Mouse (Mus musculus): Measurements from ENCODE around the gene Gm13277. TPM values are rescaled to one million over a fixed set of nuclear protein-coding genes. Genes with fewer than 3 reads are reported as not detected.
"Not testable (repeated sequence)": the region's sequence is repeated elsewhere in the genome, so short reads cannot be mapped to it uniquely, and the experiment has no call there.

Gm13277 gene
- polyA plus RNA-seq, 2 experiments = not detected

DNA sequence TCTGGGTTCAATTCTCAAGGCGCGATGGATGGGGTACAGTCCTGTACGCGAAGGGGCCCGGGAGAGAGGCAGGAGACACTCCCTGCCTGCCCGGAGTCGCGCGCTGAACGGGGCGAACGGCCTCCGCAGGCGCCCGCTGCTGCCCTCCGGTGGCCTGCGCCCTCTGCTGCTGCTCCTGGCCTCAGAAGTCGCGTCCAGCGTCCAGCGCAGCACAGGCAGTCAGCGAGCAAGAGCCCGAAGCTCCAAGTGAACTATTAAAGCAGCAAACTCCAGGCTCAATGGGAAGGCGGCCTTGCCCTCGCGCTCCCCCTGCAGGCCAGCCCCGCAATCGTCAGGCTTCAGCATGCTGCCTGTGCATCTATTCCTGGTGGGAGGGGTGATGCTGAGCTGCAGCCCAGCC lies 28.0 kb upstream of the Gm13277 start:
- peak; percentile 57; the same call in 1 of the 2 replicates for TF ChIP-seq POLR2A (IDR thresholded peaks at IDR 0.05; ENCODE audit: borderline replicate concordance, extremely low read depth, insufficient read depth, insufficient read length)
- ATAC-seq (ENCODE audit: low FRiP score, low read depth); H3K27ac ChIP-seq (replicated peaks; ENCODE audit: low read depth, low read length); H3K9ac ChIP-seq (ENCODE audit: low read depth, low read length, severe bottlenecking); H3K36me3 ChIP-seq (ENCODE audit: control insufficient read depth, insufficient read depth, low read length); H3K4me1 ChIP-seq (ENCODE audit: control insufficient read depth, insufficient read depth, low read length); H3K9me3 ChIP-seq (ENCODE audit: control insufficient read depth, low read length); H3K27me3 ChIP-seq (ENCODE audit: control insufficient read depth, insufficient read depth, low read length): not testable (repeated sequence)
- peak overlapping the region; percentile 37; the same call in 1 of the 2 replicates for H3K4me2 ChIP-seq (replicated peaks; ENCODE audit: low read depth, low read length, severe bottlenecking)
- WGBS = 4% methylated on average over 12 of the region's 28 CpGs
- H3K4me3 ChIP-seq (replicated peaks; ENCODE audit: low read length) = peak overlapping the region; percentile 31
- DNase-seq (ENCODE audit: low spot score) = peak; percentile 68

DNA sequence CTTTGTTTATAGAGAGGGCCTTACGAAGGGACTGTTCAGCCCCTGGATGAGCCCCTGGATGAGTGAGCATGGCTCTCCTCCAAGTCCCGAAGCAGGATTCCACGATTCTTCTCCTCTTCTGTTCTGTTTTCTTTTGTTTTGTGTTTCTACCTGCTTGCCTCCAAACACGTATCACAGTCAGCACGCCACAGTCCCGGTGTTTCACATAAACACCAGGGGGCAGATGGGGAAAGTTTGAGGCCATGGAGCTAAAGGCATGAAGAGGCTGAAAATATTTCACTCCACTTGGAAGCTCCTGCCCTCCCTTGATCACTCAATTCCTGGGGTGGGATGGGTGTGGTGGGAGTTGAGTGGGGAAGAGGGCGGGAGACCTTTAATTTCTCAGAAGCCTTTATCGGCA lies 26.7 kb upstream of the Gm13277 start:
- H3K27me3 ChIP-seq (ENCODE audit: control insufficient read depth, insufficient read depth, low read length); H3K27ac ChIP-seq (replicated peaks; ENCODE audit: low read depth, low read length); H3K4me1 ChIP-seq (ENCODE audit: control insufficient read depth, insufficient read depth, low read length); H3K4me3 ChIP-seq (replicated peaks; ENCODE audit: low read length); H3K9me3 ChIP-seq (ENCODE audit: control insufficient read depth, low read length); H3K9ac ChIP-seq (ENCODE audit: low read depth, low read length, severe bottlenecking); H3K4me2 ChIP-seq (replicated peaks; ENCODE audit: low read depth, low read length, severe bottlenecking); DNase-seq (ENCODE audit: low spot score); ATAC-seq (ENCODE audit: low FRiP score, low read depth); H3K36me3 ChIP-seq (ENCODE audit: control insufficient read depth, insufficient read depth, low read length): not testable (repeated sequence)
- 62% methylated on average over 6 of the region's 8 CpGs for WGBS

DNA sequence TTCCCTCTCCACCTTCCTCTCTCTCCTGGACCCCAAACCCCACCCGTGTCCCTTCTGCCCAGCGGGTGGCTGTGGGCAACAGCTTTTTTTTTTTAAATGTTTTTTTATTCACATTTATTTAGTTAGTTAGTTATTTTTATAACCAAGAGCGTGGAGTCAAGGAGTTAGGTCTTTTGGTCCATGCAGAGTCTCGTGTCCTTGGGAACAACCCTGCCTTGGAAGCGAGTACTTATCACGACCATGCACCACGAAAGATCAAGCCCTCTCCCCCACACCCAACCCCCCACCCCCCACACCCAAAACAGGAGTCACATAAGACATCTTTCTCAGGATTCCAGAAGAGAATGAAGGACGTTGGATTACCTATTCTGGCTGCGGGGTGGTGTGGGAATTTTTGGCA lies 26.1 kb upstream of the Gm13277 start:
- not testable (repeated sequence) for H3K9ac ChIP-seq (ENCODE audit: low read depth, low read length, severe bottlenecking); ATAC-seq (ENCODE audit: low FRiP score, low read depth); H3K4me1 ChIP-seq (ENCODE audit: control insufficient read depth, insufficient read depth, low read length); H3K9me3 ChIP-seq (ENCODE audit: control insufficient read depth, low read length); DNase-seq (ENCODE audit: low spot score); H3K36me3 ChIP-seq (ENCODE audit: control insufficient read depth, insufficient read depth, low read length); H3K4me3 ChIP-seq (replicated peaks; ENCODE audit: low read length); H3K4me2 ChIP-seq (replicated peaks; ENCODE audit: low read depth, low read length, severe bottlenecking); H3K27ac ChIP-seq (replicated peaks; ENCODE audit: low read depth, low read length); H3K27me3 ChIP-seq (ENCODE audit: control insufficient read depth, insufficient read depth, low read length)
- 75% methylated on average over 8 of the region's 9 CpGs for WGBS

DNA sequence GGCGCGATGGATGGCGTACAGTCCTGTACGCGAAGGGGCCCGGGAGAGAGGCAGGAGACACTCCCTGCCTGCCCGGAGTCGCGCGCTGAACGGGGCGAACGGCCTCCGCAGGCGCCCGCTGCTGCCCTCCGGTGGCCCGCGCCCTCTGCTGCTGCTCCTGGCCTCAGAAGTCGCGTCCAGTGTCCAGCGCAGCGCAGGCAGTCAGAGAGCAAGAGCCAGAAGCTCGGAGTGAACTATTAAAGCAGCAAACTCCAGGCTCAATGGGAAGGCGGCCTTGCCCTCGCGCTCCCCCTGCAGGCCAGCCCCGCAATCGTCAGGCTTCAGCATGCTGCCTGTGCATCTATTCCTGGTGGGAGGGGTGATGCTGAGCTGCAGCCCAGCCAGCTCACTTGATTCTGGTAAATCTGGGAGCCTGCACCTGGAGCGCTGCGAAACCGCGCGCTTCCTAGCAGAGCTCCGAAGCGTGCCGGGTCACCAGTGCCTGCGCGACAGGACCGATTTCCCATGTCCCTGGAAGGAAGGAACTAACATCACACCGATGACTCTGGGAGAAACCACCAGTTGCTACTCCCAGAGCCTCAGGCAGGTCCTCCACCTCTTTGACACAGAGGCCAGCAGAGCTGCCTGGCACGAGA lies 24.9 kb upstream of the Gm13277 start:
- not testable (repeated sequence) for H3K36me3 ChIP-seq (ENCODE audit: control insufficient read depth, insufficient read depth, low read length); H3K4me1 ChIP-seq (ENCODE audit: control insufficient read depth, insufficient read depth, low read length); H3K9me3 ChIP-seq (ENCODE audit: control insufficient read depth, low read length); H3K27me3 ChIP-seq (ENCODE audit: control insufficient read depth, insufficient read depth, low read length); ATAC-seq (ENCODE audit: low FRiP score, low read depth); H3K27ac ChIP-seq (replicated peaks; ENCODE audit: low read depth, low read length)
- 0 out of 2 replicates have a peak, but pooled peaks have one; percentile 32 for TF ChIP-seq POLR2A (IDR thresholded peaks at IDR 0.05; ENCODE audit: borderline replicate concordance, extremely low read depth, insufficient read depth, insufficient read length)
- Histone ChIP-seq H3K4me3 (replicated peaks; ENCODE audit: low read length) (peak overlapping the region; percentile 33), H3K4me2 (replicated peaks; ENCODE audit: low read depth, low read length, severe bottlenecking) (peak overlapping the region; percentile 39), H3K9ac (ENCODE audit: low read depth, low read length, severe bottlenecking) (peak overlapping the region; percentile 28; the same call in 1 of the 2 replicates)
- 7% methylated on average over 19 of the region's 42 CpGs for WGBS
- DNase-seq (ENCODE audit: low spot score) = peak; percentile 59

DNA sequence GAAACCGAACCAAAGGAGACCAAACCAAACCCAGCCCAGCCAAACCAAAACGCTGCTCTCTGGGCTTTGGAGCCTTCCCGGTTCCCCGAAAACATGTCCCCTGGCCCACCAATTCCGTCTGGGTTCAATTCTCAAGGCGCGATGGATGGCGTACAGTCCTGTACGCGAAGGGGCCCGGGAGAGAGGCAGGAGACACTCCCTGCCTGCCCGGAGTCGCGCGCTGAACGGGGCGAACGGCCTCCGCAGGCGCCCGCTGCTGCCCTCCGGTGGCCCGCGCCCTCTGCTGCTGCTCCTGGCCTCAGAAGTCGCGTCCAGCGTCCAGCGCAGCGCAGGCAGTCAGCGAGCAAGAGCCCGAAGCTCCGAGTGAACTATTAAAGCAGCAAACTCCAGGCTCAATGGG lies 14.9 kb upstream of the Gm13277 start, which contains the start of gene Gm13290:
Gm13290 (plus strand) TSS at position 301 of the 400 bp plus-strand sequence.
- ATAC-seq (ENCODE audit: low FRiP score, low read depth); H3K9ac ChIP-seq (ENCODE audit: low read depth, low read length, severe bottlenecking); H3K4me1 ChIP-seq (ENCODE audit: control insufficient read depth, insufficient read depth, low read length); H3K36me3 ChIP-seq (ENCODE audit: control insufficient read depth, insufficient read depth, low read length); H3K9me3 ChIP-seq (ENCODE audit: control insufficient read depth, low read length); H3K4me3 ChIP-seq (replicated peaks; ENCODE audit: low read length); H3K27me3 ChIP-seq (ENCODE audit: control insufficient read depth, insufficient read depth, low read length); DNase-seq (ENCODE audit: low spot score); H3K4me2 ChIP-seq (replicated peaks; ENCODE audit: low read depth, low read length, severe bottlenecking); H3K27ac ChIP-seq (replicated peaks; ENCODE audit: low read depth, low read length): not testable (repeated sequence)
- no CpG with 5 or more reads among the region's 32 CpGs for WGBS

DNA sequence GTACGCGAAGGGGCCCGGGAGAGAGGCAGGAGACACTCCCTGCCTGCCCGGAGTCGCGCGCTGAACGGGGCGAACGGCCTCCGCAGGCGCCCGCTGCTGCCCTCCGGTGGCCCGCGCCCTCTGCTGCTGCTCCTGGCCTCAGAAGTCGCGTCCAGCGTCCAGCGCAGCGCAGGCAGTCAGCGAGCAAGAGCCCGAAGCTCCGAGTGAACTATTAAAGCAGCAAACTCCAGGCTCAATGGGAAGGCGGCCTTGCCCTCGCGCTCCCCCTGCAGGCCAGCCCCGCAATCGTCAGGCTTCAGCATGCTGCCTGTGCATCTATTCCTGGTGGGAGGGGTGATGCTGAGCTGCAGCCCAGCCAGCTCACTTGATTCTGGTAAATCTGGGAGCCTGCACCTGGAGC lies 11.8 kb upstream of the Gm13277 start, which contains the start of gene Gm13289:
Gm13289 (plus strand) TSS at position 301 of the 400 bp plus-strand sequence.
- H3K4me2 ChIP-seq (replicated peaks; ENCODE audit: low read depth, low read length, severe bottlenecking); H3K9me3 ChIP-seq (ENCODE audit: control insufficient read depth, low read length); H3K27me3 ChIP-seq (ENCODE audit: control insufficient read depth, insufficient read depth, low read length); H3K4me1 ChIP-seq (ENCODE audit: control insufficient read depth, insufficient read depth, low read length); H3K4me3 ChIP-seq (replicated peaks; ENCODE audit: low read length); H3K27ac ChIP-seq (replicated peaks; ENCODE audit: low read depth, low read length); H3K9ac ChIP-seq (ENCODE audit: low read depth, low read length, severe bottlenecking); H3K36me3 ChIP-seq (ENCODE audit: control insufficient read depth, insufficient read depth, low read length); ATAC-seq (ENCODE audit: low FRiP score, low read depth); DNase-seq (ENCODE audit: low spot score): not testable (repeated sequence)
- no CpG with 5 or more reads among the region's 29 CpGs for WGBS

DNA sequence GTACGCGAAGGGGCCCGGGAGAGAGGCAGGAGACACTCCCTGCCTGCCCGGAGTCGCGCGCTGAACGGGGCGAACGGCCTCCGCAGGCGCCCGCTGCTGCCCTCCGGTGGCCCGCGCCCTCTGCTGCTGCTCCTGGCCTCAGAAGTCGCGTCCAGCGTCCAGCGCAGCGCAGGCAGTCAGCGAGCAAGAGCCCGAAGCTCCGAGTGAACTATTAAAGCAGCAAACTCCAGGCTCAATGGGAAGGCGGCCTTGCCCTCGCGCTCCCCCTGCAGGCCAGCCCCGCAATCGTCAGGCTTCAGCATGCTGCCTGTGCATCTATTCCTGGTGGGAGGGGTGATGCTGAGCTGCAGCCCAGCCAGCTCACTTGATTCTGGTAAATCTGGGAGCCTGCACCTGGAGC lies 8.9 kb upstream of the Gm13277 start, which contains the start of gene Gm13272:
Gm13272 (plus strand) TSS at position 301 of the 400 bp plus-strand sequence.
- not testable (repeated sequence) for H3K9ac ChIP-seq (ENCODE audit: low read depth, low read length, severe bottlenecking); ATAC-seq (ENCODE audit: low FRiP score, low read depth); H3K9me3 ChIP-seq (ENCODE audit: control insufficient read depth, low read length); H3K4me1 ChIP-seq (ENCODE audit: control insufficient read depth, insufficient read depth, low read length); H3K36me3 ChIP-seq (ENCODE audit: control insufficient read depth, insufficient read depth, low read length); H3K27ac ChIP-seq (replicated peaks; ENCODE audit: low read depth, low read length); H3K4me2 ChIP-seq (replicated peaks; ENCODE audit: low read depth, low read length, severe bottlenecking); DNase-seq (ENCODE audit: low spot score); H3K4me3 ChIP-seq (replicated peaks; ENCODE audit: low read length); H3K27me3 ChIP-seq (ENCODE audit: control insufficient read depth, insufficient read depth, low read length)
- no CpG with 5 or more reads among the region's 29 CpGs for WGBS

DNA sequence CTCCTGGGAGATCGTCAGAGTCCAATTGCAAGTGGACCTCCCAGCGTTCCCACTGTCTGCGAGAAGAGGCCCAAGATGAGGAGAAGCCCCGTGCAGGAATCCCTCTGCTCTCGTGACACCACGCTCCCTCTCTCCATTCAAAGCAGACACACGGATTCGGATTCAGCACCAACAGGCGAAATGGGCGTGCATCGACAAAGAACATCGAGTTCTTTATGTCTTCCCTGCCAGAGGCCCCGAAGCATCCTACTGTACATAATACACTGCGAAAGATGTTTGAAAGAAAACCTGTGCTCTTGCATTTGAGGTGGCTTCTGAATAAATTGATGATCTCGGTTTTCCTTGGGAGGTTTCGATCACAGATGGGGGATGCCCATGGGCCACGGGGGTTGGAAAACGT lies 8.1 kb upstream of the Gm13277 start:
- H3K9me3 ChIP-seq (ENCODE audit: control insufficient read depth, low read length); H3K4me2 ChIP-seq (replicated peaks; ENCODE audit: low read depth, low read length, severe bottlenecking); H3K27ac ChIP-seq (replicated peaks; ENCODE audit: low read depth, low read length); H3K9ac ChIP-seq (ENCODE audit: low read depth, low read length, severe bottlenecking); ATAC-seq (ENCODE audit: low FRiP score, low read depth); H3K4me3 ChIP-seq (replicated peaks; ENCODE audit: low read length); H3K4me1 ChIP-seq (ENCODE audit: control insufficient read depth, insufficient read depth, low read length); H3K36me3 ChIP-seq (ENCODE audit: control insufficient read depth, insufficient read depth, low read length); DNase-seq (ENCODE audit: low spot score); H3K27me3 ChIP-seq (ENCODE audit: control insufficient read depth, insufficient read depth, low read length): not testable (repeated sequence)
- 45% methylated on average over 10 of the region's 18 CpGs for WGBS
